Mouse (Mus musculus) limb, embryonic 14.5 days (tissue): ENCODE data around the gene Phf6. TPM values are rescaled to one million over a fixed set of nuclear protein-coding genes. Genes with fewer than 3 reads are reported as not detected.

Experiments used
- ATAC-seq: fragments of 200-750 bp; cut with Nextera tagmentation; 2 replicates; pipeline ENCODE4 v1.8.0; 2017; ENCODE audit warnings: low read depth, moderate number of reproducible peaks, moderate TSS enrichment; ENCODE audit not compliant: low FRiP score
- DNase-seq: peaks from one replicate; pipeline ENCODE4 v3.0.0-alpha.2; 2015; ENCODE audit warnings: low spot score
- H3K27ac ChIP-seq: fragments of 300-500 bp; sonication (generic); replicated peaks from 2 replicates; pipeline ENCODE4 v1.5.1; 2014; ENCODE audit warnings: low read depth, mild to moderate bottlenecking, low read length, moderate library complexity, mixed read lengths
- H3K27me3 ChIP-seq: fragments of 300-500 bp; sonication (generic); 2 replicates; pipeline ENCODE4 v1.6.1; 2014; ENCODE audit warnings: low read length, mixed read lengths; ENCODE audit not compliant: control insufficient read depth, insufficient read depth
- H3K36me3 ChIP-seq: fragments of 300-500 bp; sonication (generic); 2 replicates; pipeline ENCODE4 v1.6.1; 2014; ENCODE audit warnings: mild to moderate bottlenecking, low read length, moderate library complexity, mixed read lengths; ENCODE audit not compliant: control insufficient read depth, insufficient read depth
- H3K4me1 ChIP-seq: fragments of 300-500 bp; sonication (generic); 2 replicates; pipeline ENCODE4 v1.6.1; 2014; ENCODE audit warnings: antibody characterized with exemption, low read length, mixed read lengths; ENCODE audit not compliant: control insufficient read depth, insufficient read depth
- H3K4me2 ChIP-seq: fragments of 300-500 bp; sonication (generic); replicated peaks from 2 replicates; pipeline ENCODE4 v1.6.1; 2014; ENCODE audit warnings: low read depth, mild to moderate bottlenecking, low read length, moderate library complexity; ENCODE audit not compliant: severe bottlenecking
- H3K4me3 ChIP-seq: fragments of 300-500 bp; sonication (generic); replicated peaks from 2 replicates; pipeline ENCODE4 v1.5.1; 2014; ENCODE audit warnings: low read length
- H3K9ac ChIP-seq: fragments of 300-500 bp; sonication (generic); 2 replicates; pipeline ENCODE4 v1.6.1; 2014; ENCODE audit warnings: mild to moderate bottlenecking, low read depth, low read length, moderate library complexity; ENCODE audit not compliant: severe bottlenecking
- H3K9me3 ChIP-seq: fragments of 300-500 bp; sonication (generic); 2 replicates; pipeline ENCODE4 v1.6.1; 2016; ENCODE audit warnings: low read length; ENCODE audit not compliant: control insufficient read depth
- POLR2A ChIP-seq: fragments of 200-500 bp; IDR thresholded peaks from 2 replicates; pipeline ENCODE4 v1.8.0; 2012; ENCODE audit warnings: inconsistent platforms, mild to moderate bottlenecking, moderate library complexity, borderline replicate concordance; ENCODE audit not compliant: insufficient read depth, insufficient read length; ENCODE audit errors: extremely low read depth
- WGBS: fragments of 180-500 bp; shearing (Covaris S2); extraction: QIAGEN DNeasy Blood & Tissue Kit; methylation state at CpG from one replicate; pipeline ENCODE4 v1.1.7; 2014; 5-methylcytosine and 5-hydroxymethylcytosine counted together
- polyA plus RNA-seq, 2 experiments: library from polyadenylated mRNA; depleted of rRNA in 1 of 2; stranded (reverse) in 1 of 2; unstranded in 1 of 2; fragments of >200 nt; fragmentation: Nextera tagmentation in 1 of 2; extraction: Ambion mirVana in 1 of 2; gene quantifications; 2 replicates each; pipeline versions ENCODE4 v1.2.1 to v1.2.3; 2012 to 2014

The Phf6 gene
- polyA plus RNA-seq, 2 experiments, result 26.1 to 40.3 TPM

DNA sequence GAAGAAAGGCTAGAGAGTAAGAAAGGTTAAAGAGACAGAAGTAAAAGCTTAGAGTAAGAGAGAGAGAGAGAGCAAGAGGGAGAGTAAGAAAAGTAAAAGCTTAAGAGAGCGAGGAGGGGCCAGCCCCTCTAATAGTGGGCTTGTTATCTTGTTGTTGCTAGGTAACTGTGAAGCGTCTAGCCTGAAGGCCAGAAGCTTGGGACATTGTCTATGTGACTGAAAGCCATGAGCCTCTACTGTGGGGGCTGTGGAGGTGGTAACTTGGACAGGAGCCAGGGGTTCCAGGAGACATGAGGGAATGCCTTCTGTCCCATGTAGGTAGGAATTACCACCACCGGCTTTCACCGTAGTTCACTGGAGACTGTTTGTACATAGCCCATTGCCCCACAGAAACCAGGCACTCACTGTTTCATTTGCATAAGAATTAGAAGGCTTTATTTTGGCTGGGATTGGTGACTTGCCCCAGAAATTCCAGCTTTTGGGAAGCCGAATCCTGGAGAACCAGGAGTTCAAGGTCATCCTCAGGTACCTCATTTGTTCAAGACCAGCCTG, 49.6 kb downstream of the Phf6 start:
- WGBS, result 66% methylated on average over 5 of the region's 5 CpGs
- TF ChIP-seq POLR2A, result no peak

DNA sequence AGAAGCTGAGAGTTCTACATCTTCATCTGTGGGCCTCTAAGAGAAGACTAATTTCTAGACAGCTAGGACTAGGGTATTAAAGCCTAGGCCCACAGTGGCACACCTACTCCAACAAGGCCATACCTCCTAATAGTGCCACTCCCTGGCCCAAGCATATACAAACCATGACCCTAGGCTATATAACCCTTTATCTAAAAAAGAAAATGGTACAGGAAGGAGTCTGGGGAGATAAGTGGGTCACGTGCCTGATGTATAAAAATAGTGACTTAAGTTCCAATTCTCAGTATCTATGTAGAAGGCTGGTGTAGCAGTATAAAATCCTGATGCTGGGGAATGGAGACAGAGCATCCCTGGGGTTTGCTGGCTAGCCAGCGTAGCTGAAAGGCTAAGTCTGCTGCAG, 53.1 kb downstream of the Phf6 start:
- Histone ChIP-seq H3K27ac (no peak overlapping the region), H3K36me3 (no peaks in the 10 kb centered on the region), H3K4me2 (no peak overlapping the region), H3K27me3 (no peaks in the 10 kb centered on the region), H3K4me1 (no peaks in the 10 kb centered on the region), H3K9ac (no peak overlapping the region), H3K9me3 (no peaks in the 10 kb centered on the region), H3K4me3 (no peak overlapping the region)
- ATAC-seq (no peak), DNase-seq (no peak)
- 89% methylated on average over 2 of the region's 2 CpGs for WGBS
- TF ChIP-seq POLR2A, result no peak

More for the DNA sequence above, 49.6 kb downstream of the Phf6 start:
- Histone ChIP-seq H3K4me2 (no peak overlapping the region), H3K27ac (no peak overlapping the region), H3K9me3 (no peaks in the 10 kb centered on the region), H3K9ac (no peak overlapping the region), H3K27me3 (no peaks in the 10 kb centered on the region), H3K4me3 (no peak overlapping the region), H3K4me1 (no peaks in the 10 kb centered on the region), H3K36me3 (no peaks in the 10 kb centered on the region)
- ATAC-seq (no peak), DNase-seq (no peak)

DNA sequence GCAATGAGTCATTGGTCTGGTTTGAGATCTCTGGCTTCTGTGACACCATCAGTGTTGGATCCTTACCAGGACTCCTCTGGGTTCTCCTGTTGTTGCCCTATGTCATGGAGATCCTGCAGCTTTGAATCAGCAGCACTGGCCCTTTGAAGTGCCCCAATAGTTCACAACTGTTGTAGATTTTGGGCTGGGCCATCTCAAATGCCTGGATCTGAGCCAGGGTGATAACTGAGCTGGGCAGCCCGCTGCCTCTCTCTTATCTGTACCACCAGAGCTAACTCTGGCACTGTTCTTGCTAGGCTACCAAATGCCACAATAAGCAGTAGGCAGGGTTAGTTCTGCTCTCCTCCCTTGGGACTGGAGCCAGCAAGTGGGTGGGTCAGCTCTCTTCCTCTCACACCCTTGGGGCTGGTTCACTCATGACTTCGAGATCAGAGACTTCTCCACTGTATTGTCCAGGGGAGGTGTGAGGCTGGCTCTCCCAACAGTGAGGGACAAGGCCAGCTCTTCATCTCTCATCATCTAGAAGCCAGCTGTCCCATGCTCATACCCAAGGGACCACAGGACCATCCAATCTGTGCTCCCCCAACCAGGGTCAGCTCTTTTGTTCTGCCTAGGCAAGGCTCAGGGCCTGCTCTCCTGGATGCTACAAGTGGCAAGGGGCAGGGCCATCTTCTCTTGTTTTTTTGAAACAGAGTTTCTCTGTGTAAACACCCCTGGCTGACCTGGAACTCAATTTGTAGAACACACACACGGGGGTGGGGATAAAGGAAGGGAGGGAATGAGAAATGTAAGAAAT, 59.3 kb downstream of the Phf6 start:
- H3K27ac ChIP-seq, result no peak overlapping the region

DNA sequence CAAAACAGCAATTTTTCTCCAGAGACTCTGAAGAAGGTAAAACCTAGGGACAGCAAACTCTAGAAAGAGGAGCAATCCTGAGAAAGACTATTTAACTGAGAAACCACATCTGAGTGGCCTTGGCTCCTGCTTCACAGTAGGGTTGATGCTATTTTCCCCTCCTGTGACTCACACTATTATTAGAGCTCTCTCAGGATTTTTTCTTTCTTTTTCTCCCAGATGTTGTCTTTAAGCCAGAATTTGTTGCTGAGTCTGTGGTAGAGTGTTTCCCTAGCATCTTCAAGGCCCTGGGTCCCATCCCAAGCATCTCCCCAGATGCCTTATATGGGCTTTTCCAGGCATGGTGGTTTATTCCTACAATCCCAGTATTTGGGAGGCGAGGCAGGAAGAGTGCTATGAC, 60.1 kb downstream of the Phf6 start:
- Histone ChIP-seq H3K4me2 (no peak overlapping the region), H3K27me3 (no peaks in the 10 kb centered on the region), H3K36me3 (no peaks in the 10 kb centered on the region), H3K4me3 (no peak overlapping the region), H3K4me1 (no peaks in the 10 kb centered on the region), H3K27ac (no peak overlapping the region), H3K9ac (no peak overlapping the region), H3K9me3 (no peaks in the 10 kb centered on the region)
- DNase-seq, result no peak
- 58% methylated on average over 1 of the region's 1 CpGs for WGBS
- no peak for TF ChIP-seq POLR2A
- ATAC-seq, result no peak

More for the DNA sequence above, 59.3 kb downstream of the Phf6 start:
- H3K4me1 ChIP-seq, result no peaks in the 10 kb centered on the region
- H3K9ac ChIP-seq, result no peak overlapping the region
- H3K4me3 ChIP-seq, result no peak overlapping the region
- WGBS, result 62% methylated on average over 3 of the region's 3 CpGs
- no peaks in the 10 kb centered on the region for H3K9me3 ChIP-seq
- H3K27me3 ChIP-seq, result no peaks in the 10 kb centered on the region
- no peak overlapping the region for H3K4me2 ChIP-seq
- no peaks in the 10 kb centered on the region for H3K36me3 ChIP-seq
- TF ChIP-seq POLR2A, result no peak
- ATAC-seq (no peak), DNase-seq (no peak)

DNA sequence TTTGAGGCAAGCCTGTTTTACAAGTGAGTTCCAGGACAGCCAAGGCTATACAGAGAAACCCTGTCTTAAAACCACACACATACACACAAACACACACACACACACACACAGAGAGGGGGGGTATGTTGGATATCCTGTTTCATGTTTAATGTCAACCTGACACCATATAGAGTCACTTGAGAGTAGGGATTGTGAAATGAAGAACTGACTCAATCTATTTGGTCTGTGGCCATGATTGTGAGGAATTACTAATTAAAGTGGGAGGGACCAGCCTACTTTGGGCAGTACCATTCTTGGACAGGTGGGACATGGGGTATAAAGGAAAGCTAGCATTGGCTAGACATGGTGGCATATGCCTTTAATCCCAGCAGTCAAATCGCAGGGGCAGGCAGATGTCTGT, 60.6 kb downstream of the Phf6 start:
- Histone ChIP-seq H3K27me3 (no peaks in the 10 kb centered on the region), H3K9ac (no peak overlapping the region), H3K27ac (no peak overlapping the region), H3K4me3 (no peak overlapping the region), H3K4me2 (no peak overlapping the region), H3K36me3 (no peaks in the 10 kb centered on the region), H3K9me3 (no peaks in the 10 kb centered on the region), H3K4me1 (no peaks in the 10 kb centered on the region)
- no peak for TF ChIP-seq POLR2A
- no peak for DNase-seq
- WGBS, result 88% methylated on average over 1 of the region's 1 CpGs
- no peak for ATAC-seq
